Mouse (Mus musculus): ENCODE data around the gene Pkd1l1.

DNA sequence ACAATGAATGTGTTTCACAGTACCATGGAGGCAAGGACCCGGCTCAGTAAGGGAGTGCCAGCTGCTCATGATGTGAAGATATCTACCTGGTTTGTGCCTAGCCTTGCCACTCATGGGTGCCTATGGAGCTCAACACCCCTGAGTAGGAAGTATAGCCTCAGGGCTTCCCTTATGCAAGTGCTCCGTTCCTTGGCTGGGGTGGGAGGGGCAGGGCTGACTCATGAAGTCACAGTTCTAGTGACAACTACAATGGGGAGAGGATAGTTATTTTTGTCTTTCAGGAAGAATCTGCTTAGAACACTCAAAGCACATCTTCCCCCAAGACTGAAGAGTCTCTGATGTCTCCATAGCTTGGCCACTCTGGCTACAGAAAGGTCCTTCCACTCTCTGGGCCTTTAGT, 125.4 kb downstream of the Pkd1l1 start:
- no peak for TF ChIP-seq POLR2A (IDR thresholded peaks at IDR 0.05; ENCODE audit: borderline replicate concordance, insufficient read depth, low read length)
- TF ChIP-seq CTCF (IDR thresholded peaks at IDR 0.05; ENCODE audit: borderline replicate concordance, insufficient read depth, low read depth, low read length), result no peak

Data from cerebellum, adult 2 months (tissue).